Mouse (Mus musculus) liver, embryonic 14.5 days (tissue): Measurements from ENCODE around the gene Kcnab2.

ENCODE experiments used
- CTCF ChIP-seq: IDR thresholded peaks from 2 replicates; pipeline ENCODE4 v1.5.1; 2016; ENCODE audit warnings: antibody characterized with exemption, low read depth, control low read depth
- EP300 ChIP-seq: IDR thresholded peaks from 2 replicates; pipeline ENCODE4 v1.6.1; 2016; ENCODE audit warnings: antibody characterized with exemption, low read depth

- TF ChIP-seq EP300: no peak
- no peak for TF ChIP-seq CTCF
Measured at GRCm38 (mm10) chr4:152418229-152419060, 59.2 kb downstream of the Kcnab2 start.
